Mouse (Mus musculus) adrenal gland, postnatal 14 days (tissue): ENCODE data around the gene Gm20388. TPM values are rescaled to one million over a fixed set of nuclear protein-coding genes. Genes with fewer than 3 reads are reported as not detected.
"Not testable (repeated sequence)": the region's sequence is repeated elsewhere in the genome, so short reads cannot be mapped to it uniquely, and the experiment has no call there.

Experiments
- DNase-seq: peaks from one replicate; pipeline ENCODE4 v3.0.0; 2021; ENCODE audit warnings: mixed read lengths
- total RNA-seq: library from RNA; stranded (reverse); gene quantifications from 2 replicates; pipeline ENCODE4 v1.2.3, GENCODE M21; 2021

Gm20388 gene
- total RNA-seq, 1 experiment from 2014 or later: 17.6 TPM

DNA sequence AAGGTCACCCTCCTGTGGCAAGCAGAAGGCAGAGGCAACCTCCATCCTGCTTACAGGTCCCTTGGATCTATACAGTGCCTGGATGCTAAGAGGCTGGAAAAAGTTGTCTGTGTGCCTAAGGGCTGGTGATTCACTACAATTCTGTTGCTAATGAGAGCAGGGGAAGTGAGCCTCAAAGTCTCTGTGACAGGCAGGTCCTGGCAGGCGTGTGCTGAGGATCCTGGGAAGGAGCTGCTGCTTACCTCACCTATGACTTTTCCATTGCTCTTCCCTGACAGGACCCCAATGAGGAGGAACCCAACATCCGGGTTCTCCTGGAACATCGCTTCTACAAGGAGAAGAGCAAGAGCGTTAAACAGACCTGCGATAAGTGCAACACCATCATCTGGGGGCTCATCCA, 3543.3 kb downstream of the Gm20388 start:
- no peak for DNase-seq

DNA sequence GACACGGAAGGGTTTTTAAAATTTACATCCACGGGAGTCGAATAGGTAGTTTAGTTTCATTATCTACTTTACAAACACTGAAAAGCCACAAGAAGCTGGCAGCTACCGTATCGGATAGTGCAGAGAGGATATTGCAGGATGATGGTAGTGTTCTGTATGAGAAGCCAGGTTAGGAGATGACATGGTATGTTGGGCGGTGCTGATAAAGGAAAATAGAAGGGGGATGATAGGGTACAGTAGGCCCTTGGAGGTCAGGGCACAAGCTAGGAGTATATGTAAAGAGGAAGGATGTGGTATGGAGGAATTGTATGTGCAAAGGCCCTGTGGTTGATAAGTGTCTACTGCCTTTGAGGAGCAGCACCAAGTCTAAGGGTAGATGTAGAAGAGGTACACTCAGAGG, 3543.9 kb downstream of the Gm20388 start:
- DNase-seq: no peak

DNA sequence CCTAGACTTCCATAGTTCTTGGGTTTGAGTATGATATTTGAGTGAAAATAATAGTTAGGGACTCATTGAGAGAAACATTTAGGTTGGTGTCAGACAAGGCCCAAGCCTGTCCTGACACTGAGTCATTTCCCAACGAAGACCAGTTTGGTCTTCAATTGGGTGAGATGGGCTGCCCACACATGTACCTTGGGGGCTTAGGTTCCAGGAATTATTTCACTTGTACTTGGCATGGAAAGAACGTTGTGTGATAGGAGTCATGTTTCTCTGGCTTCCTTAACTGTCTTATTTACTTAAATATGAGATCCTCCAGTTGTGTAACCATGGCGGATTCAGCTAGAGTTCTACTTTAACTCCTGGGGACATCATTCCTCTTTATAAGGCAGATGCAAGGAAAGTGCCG, 3553.0 kb downstream of the Gm20388 start:
- DNase-seq: no peak

DNA sequence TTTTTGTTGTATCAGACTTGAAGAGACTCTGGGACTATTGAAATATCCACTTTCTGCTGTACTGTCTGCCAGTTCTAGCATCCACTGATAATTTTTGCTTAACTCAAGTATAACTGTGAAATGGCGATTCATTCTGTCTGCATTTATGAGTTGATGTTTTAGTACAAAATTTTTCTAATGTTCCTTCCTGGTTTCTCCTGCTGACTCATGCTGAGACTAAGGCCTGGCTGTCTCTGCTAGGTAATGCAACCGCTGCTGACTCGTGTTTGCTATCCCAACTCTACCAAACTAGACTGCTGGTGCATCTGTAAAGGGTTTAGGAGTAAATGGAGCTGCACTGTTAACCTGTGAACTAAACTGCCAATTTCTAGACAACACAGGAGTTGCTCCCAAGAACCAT, 3556.8 kb downstream of the Gm20388 start:
- DNase-seq: no peak

DNA sequence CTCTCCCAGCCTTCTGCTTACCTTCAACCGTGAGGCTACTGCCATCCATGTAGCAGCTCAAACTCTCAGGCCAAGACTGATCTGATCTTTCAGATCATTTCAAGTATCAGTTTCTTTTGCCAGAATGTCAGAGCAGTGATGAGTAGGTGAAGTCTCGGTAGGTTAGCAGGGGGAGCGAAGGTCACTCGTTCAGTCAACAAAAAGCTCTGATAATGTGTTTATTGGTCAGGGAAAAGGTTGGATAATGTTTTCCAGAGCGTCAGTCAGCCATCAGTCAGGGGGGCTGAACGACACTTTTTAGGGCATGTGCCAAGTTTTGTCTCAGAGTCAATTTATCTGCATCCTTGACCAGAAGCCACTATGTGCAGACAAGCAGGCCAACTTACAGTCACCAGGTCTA, 3562.3 kb downstream of the Gm20388 start:
- not testable (repeated sequence) for DNase-seq

DNA sequence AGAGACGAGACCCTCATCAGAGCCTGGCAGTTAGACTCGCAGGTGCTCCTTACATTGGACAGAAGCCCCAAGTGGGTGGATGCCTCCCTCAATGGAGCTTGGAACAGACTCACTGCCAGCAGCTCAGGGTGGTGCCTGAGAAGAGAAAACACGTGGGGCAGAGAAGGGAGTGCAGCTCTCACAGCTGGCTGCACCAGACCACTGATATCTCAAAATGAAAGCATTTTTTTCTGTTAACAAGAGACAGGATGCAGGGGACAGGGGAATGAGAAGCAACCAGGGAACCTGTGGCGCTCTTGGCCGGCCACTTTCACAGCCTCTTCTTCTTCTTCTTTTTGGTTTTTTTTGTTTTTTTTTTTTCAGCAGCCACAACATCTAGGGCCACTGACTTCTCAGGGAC, 3563.9 kb downstream of the Gm20388 start:
- DNase-seq: not testable (repeated sequence)

DNA sequence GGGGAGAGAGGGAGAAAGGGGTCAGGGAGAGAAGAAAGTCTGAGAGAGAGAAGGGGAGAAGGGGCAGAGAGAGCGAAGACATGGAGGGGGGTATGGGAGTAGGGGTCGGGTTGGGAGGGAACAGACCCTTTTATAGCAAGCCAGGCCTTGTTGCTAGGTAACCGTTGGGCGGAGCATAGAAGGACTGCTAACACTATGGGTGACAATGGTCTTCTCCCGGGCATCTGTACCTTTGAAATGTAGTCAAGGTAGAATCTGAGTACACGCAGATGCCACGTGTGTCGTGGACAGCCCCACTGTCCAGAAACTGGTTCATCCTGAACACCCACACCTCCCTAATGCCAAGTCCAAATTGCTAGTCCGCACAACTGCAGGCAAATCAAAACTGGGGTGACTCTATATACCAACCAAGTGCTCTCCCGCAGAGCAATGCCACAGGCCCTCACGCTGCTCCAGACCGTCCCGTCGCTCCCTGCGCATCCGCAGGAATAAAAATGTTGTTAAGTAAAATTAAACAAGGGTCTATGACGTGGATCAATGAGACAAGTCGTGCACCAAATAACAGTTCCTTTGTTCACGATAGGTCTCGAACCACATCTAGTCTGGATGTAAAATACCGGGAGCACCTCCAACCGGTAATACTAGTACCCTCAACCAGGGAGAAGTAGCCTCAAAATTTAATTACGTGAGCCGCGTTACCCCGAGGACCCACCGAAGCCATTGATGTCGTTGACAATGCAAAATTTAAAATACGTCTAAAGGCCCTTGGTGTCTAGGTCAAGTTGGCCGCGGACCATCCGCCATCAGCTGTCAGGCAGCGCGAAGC, 3566.5 kb downstream of the Gm20388 start:
- DNase-seq: no peak

DNA sequence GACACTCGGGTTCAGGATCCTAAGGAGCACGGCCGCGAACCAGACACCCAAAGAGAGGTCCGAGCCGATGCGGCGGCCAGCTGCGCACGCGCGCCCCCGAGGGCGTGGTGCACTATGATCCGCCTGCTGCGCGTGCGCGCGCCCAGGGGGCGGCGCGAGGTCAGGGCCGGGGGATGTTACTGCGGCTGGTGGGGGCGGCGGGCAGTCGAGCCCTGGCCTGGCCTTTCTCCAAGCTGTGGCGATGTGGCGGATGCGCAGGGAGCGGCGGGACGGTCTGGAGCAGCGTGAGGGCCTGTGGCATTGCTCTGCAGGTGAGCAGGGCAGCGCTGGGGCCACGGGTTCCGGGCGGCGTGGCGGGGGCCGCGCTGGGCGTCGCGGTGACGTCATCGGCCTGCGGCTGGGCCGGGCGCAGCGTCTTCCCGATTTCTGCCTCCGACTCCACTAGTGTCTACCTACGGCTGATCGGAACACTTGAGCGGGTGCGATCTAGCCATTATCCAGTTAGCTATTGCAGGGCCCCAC, 3567.2 kb downstream of the Gm20388 start, which contains the start of gene Afg3l1:
Gene Afg3l1, plus strand, starts transcription at position 167 of the 522 bp plus-strand sequence.
- peak; percentile 96 for DNase-seq

DNA sequence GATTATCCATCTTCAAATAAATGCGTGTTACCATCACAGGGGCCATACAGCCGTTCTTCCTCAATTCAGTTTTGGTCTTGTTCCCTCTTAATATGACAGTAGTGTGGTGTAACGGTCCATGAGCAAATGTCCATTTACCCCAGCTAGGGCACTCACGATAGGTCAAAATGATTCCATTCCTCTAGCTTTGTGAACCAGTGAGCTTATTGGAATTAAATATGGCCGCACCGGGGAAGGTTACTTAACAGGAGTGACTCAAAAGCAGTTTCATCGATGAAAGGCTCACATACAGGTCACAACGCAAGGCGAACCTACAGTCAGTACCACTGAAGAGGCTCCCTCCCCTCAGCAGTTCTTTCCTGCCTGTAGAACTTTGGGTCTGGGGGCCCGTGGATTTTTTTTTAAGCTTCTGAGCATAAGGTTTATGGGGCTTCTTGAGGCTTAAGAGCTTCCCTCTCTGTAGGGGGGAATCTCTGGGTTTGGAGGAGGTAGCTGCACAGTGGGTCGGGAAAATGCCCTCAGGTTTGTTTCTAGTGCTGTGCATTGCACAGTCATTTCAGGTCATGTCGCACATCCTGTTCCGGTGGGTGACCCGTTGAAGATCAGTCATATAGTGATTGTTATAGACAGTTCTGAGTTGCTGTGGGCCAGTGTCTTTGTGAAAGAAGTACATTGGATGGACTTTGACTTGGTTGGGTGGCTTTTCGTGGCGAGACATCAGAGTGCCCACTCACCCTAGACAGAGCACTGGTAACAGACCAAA, 3568.0 kb downstream of the Gm20388 start:
- peak; percentile 32 for DNase-seq

DNA sequence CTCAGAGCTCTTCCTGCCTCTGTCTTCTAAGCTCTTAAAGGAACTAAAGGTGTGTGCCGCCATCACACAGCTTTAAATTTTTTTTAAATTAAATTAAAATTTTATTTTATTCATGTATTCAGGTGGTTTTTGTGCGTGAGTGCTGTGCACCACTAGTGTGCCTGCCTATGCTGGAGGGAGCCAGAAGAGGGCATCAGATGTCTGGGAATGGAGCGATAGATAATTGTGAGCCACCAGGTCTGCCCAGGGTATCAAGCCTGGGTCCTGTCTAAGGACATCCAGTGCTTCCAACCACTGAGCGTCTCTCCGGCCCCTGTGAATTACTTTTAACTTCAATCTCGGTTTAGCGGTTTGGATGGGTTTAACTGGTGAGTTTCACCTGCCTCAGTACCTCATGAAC, 3572.0 kb downstream of the Gm20388 start:
- DNase-seq: peak; percentile 36

DNA sequence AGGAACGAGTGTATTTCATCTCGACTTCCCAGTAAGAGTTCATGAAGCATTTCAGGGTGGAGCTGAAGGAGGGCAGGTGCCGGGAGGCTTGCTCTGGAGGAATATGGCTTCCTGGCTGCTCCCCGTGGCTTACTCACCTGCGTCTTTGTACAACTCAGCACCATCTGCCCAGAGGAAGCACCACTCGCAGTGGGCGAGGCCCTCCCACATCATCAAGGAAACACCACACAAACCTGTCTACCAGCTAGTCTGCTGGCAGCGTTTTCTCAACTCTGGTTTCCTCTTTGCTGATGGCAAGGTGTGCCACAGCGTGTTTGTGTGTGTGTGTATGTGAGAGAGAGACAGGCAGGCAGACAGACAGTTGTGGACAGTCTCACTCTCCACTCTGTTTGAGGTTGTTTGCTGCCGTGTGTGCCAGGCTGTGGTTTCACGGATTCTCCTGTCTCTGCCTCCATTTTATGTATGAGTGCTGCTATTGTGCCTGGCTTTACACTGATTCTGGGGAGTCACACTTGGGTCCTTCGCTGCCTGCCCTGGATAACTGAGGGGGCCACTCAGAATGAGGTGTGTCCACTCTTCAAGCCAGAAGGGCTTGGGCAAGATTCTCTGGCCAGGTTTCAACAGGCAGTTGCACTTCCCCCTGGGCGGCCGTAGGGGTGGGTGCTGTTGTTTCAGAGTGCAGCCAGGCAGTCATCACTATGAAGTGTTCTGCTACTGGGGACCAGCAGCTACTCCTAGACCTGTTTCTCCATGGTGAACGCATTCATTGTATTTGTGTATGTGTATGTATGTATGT, 3580.8 kb downstream of the Gm20388 start:
- DNase-seq: no peak

DNA sequence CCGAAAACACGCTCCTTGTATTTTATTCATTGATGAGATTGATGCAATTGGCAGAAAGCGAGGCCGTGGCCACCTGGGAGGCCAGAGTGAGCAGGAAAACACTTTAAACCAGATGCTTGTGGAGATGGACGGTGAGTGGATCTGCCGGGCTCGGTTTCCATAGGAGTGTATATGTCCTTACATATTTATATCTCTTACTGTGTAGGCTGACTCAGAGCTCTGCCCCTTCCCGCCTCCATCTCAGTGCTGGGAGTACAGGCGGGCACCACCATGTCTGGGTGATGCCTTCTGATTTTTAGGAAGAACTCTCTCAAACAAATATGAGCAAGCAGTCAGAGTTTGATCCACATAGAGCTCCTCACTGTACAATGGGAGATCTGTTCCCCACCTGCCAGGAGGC, 3582.3 kb downstream of the Gm20388 start:
- DNase-seq: no peak

DNA sequence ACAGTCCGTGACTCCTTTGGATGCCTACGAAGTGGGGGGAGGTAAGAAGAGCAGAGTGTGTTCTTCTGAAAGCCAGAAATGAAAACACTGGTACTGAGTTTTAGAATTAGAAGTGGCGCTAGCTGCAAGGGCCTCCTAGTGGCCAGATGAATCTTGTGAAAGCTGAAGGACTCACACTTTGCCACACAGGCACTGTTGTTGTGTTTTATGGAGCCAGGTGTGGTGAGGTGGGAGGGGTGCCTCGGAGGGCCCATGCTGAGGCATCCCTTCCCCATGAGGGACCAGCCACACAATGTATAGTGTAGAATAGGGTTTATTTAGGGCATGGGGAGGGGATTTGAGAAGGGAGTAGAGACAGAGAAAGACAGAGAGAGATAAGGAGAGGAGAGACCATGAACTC, 3587.1 kb downstream of the Gm20388 start:
- no peak for DNase-seq

DNA sequence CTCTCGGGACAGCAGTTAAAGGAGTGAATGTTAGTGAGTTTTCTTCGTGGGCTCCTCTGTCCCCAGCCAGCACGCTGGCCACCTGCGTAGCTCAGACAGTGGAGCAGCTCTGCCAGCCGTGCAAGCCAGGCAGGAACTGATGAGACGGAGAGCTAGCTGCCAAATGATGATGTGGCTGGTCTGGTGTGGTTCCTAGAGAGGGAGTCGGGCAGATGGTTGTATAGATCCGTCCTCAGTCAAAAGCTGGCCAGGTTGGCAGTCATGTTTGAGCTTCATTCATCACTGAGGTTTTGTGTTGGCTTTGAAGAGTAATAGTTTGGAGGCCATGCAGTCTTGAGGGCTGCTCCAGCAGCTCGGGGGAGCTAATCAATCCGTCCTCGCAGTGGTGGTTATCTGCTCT, 3588.3 kb downstream of the Gm20388 start:
- DNase-seq: no peak

DNA sequence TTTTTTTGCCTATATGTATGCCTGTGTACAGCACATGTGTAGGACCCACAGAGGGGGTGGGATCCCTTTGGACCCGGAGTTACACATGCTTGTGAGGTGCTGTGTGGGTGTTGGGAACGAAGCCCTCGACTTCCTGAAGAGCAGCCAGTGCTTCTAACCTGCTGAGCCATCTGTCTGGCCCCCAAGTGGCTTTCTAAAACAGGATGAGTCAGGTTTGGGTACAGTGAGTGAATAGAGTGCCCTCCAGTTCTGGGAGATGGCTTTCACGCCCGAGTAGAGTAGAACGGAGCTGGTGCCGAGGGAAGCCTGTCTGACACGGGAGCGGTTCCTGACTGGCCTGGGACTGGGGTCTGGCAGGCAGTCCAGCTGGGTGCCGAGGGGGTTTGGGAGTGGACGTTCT, 3588.9 kb downstream of the Gm20388 start:
- DNase-seq: no peak

DNA sequence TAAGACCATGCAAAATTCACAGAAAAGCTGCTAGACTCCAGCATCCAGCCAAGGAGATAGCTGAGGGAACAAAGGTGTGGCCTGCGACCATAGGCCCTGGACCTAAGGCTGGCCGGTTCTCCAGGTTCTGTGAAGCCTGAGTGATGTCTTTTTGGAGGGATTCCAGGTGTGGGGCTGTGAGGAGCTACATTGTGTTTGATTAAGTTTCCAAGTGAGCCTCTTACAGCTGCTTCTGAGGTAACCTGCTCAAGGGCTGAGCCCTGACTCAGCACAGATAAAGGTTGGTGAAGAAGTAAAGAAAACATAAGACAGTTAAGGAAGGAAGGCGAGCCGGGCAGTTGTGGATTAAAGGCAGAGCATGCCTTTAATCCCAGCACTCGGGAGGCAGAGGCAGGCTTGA, 3591.6 kb downstream of the Gm20388 start:
- no peak for DNase-seq

DNA sequence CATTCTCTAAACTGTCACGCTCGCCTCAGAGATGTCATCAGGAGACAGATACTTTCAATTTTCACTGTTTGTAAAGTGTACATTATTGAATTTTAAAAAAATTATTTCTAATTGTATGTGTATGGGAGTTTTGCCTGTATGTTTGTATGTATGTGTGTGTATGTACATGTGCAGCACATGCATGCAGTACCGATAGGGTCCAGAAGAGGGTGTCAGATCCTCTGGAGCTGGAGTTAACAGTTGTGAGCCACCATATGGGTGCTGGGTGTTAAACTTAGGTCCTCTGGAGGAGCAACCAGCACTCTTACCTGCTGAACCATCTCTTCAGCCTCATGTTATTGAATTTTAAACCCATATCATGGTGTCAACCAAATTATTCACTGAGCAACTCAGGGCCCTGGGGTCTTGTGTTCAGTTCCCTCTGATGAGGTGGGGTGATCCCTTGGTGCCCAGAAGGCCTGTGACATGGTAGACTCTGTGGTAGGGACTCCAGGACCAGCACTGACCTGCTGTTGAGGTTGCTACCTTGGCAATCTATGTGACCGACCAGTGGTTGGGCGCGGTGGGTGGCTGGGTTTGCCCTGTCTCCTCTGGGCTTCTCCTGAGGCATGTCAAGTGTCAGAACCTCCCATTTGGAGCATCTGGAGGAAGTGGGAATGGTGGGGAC, 3593.3 kb downstream of the Gm20388 start:
- DNase-seq: no peak

DNA sequence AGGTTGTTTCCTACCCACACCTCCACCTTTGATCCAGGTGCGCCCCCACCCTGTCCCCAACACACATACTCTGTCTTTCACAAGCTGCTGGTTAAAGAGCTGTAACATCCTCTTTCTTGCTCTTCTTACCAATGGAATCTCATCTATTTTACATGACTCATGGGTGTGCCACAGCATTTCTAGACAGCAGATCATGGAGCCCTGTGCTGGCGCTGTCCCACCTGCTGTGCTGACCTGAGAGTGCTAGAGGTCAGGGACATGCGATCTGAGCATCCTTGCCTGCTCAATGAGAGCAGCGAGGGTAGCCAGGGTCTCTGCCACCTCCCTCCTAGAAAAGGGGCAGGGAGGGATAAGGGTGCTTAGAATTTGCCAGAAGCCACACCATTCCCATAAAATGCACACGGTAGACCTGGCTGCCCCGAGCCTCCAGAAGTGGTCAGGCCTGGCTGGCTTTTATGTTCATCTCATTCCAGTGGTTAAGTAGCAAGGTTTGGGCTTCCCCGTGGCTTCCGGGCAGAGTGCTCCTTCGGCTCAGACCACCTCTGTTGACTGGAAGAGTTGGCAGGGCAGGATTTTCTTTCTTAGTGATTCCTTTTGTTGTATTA, 3594.1 kb downstream of the Gm20388 start:
- no peak for DNase-seq

DNA sequence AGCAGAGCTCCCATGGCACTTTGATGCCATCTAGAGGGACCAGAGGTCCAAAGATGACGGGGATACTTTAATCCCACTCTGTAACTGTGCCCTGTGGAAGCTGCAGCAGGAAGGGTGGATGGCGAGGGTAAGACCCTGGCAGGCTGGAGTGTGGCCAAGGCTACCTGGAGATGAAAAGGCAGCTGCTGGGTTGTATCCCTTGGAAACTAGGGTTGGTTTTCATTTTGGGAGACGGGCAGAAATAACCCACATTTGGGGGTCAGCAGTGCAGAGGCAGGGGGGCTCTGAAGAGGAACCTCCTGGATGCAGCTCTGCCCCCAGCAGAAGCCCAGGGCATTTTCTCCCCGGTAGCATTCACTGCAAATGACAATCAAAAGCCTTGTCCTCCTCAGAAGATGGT, 3594.6 kb downstream of the Gm20388 start:
- no peak for DNase-seq

DNA sequence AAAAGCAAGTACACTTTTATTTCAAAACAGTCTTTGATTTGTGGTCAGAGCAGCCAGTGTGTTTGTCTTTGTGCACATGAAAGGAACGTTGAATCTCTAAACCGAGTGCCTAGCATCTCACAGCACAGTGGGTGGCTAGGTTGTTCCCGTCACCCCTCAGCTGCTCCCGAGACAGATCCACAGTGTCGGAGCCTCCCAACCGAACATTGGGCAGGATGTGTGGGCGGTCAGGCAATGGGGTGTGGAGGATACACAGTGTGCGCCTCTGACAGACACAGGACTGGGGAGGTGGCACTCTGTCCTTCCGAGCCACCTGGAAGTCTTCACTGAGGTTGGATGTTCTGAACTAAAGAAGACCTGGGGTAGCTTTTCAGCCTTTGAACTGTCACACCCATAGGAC, 3595.1 kb downstream of the Gm20388 start:
- DNase-seq: no peak

DNA sequence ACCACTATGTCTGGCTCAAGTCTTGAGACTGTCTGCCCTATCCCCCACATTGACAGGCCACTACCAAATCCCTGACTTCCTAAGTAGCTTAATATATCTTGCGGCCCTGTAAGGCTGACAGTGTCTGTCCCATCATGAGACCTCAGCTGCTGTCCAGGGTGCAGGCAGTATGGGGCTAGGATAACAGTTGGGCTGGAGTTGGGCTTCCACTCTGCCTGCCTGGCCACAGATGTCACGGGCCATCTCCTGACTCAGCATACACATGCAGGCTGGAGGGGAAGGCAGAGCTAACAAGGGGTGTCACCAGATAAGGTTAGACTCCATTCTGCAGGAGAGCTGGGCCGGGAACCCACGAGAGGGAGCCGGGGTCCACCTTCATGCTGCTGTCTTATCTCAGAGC, 3596.5 kb downstream of the Gm20388 start:
- no peak for DNase-seq

DNA sequence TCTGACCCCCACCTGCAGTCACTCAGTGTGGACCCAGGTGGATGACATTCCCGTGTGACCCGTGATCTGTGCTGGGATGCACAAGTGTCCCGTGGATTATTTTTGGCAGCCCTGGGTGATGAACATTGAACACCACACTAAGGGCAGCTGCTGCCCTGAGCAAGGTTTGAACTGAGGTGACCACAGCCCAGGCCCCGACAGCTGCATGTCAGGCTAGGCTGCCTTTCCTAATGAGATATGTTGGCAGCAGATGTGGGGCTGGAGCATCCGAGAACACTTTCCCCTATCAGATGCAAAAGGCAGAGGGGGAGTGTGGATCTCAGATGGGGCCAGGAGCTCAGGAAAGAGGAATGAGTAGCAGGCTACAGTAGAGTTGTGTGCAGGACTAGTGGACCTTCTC, 3600.2 kb downstream of the Gm20388 start:
- DNase-seq: no peak
